Mouse (Mus musculus): Measurements from ENCODE around the gene Vsig8. TPM values are rescaled to one million over a fixed set of nuclear protein-coding genes. Genes with fewer than 3 reads are reported as not detected.

Gene Vsig8
- 0.15 TPM in 1 of 2 replicates, not detected in the other for polyA plus RNA-seq (2016; fragmentation: Nextera tagmentation; extraction: Ambion mirVana)

- Histone ChIP-seq H3K27me3 (ENCODE audit: insufficient read depth, poor library complexity, severe bottlenecking) (peaks cover 72% of the 10 kb centered on the region), H3K9me3 (no peaks in the 10 kb centered on the region), H3K36me3 (no peaks in the 10 kb centered on the region), H3K4me1 (replicated peaks) (peaks cover 20% of the 10 kb centered on the region), H3K4me3 (no peak within 1 kb of the TSS), H3K27ac (no peak within 1 kb of the TSS)
- 79% methylated on average over 11 of the region's 11 CpGs for WGBS
- DNase-seq (ENCODE audit: low spot score): no peak
Measured at GRCm38 (mm10) chr1:172555638-172556037, at the start of gene Vsig8. Gene Vsig8, plus strand, starts transcription at chr1:172555938.

DNA sequence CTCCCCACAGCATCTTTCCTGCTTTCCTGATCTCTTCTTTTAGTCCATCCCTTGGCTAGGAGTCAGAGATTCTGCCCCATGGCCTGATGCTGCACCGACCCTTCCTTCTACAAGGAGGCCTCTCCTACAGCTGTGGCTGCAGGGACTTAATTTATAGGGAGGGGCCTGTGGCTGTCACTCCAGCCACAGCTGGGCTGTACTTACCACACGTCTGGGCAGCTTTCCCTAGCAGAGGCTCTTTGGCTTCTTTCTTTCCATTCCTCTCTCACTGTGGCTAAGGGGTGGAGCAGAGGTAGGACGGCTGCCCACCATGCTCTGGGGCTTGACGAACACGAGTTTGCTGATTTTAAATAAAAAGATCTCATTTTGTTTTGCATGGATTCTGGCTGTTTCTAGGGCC lies 48.7 kb upstream of the Vsig8 start:
- no peak for DNase-seq (ENCODE audit: low spot score)
- WGBS: 65% methylated on average over 5 of the region's 5 CpGs

DNA sequence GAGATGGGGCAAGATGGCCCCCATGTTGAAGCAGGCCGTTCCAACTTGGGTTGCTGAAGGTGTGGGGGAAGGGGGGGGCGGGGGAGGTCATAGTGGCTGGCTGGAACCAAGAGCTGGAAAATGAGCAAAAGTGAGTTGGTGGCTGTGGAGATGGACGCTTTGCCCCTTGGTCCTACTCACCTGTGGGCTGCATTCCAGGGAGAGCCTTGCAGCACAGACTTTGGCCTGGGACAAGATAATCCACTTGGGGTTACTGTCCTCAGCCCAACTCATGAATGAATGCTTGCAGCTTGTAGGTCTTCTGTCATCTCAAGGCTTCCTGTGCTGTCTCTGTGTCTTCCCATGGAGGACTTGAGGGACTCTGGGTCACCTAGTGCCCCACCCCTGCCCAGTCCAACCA lies 48.0 kb upstream of the Vsig8 start:
- Histone ChIP-seq H3K4me1 (replicated peaks) (peaks cover 44% of the 10 kb centered on the region), H3K4me3 (no peak overlapping the region), H3K36me3 (0 out of 2 replicates have a peak, but pooled peaks cover 5% of the 10 kb centered on the region), H3K27me3 (ENCODE audit: insufficient read depth, poor library complexity, severe bottlenecking) (peaks cover 52% of the 10 kb centered on the region), H3K9me3 (no peaks in the 10 kb centered on the region), H3K27ac (no peak overlapping the region)
- 94% methylated on average over 3 of the region's 3 CpGs for WGBS
- no peak for DNase-seq (ENCODE audit: low spot score)

More for the DNA sequence above, 48.7 kb upstream of the Vsig8 start:
- Histone ChIP-seq H3K27ac (no peak overlapping the region), H3K36me3 (0 out of 2 replicates have a peak, but pooled peaks cover 5% of the 10 kb centered on the region), H3K27me3 (ENCODE audit: insufficient read depth, poor library complexity, severe bottlenecking) (peaks cover 59% of the 10 kb centered on the region), H3K4me1 (replicated peaks) (peaks cover 48% of the 10 kb centered on the region), H3K9me3 (no peaks in the 10 kb centered on the region), H3K4me3 (no peak overlapping the region)

- no peak for DNase-seq (ENCODE audit: low spot score)
- Histone ChIP-seq H3K4me3 (no peak overlapping the region), H3K27ac (no peak overlapping the region), H3K36me3 (0 out of 2 replicates have a peak, but pooled peaks cover 5% of the 10 kb centered on the region), H3K27me3 (ENCODE audit: insufficient read depth, poor library complexity, severe bottlenecking) (peaks cover 48% of the 10 kb centered on the region), H3K9me3 (no peaks in the 10 kb centered on the region), H3K4me1 (replicated peaks) (peaks cover 44% of the 10 kb centered on the region)
- WGBS: 63% methylated on average over 2 of the region's 2 CpGs
Measured at GRCm38 (mm10) chr1:172508172-172508571, 47.6 kb upstream of the Vsig8 start.

DNA sequence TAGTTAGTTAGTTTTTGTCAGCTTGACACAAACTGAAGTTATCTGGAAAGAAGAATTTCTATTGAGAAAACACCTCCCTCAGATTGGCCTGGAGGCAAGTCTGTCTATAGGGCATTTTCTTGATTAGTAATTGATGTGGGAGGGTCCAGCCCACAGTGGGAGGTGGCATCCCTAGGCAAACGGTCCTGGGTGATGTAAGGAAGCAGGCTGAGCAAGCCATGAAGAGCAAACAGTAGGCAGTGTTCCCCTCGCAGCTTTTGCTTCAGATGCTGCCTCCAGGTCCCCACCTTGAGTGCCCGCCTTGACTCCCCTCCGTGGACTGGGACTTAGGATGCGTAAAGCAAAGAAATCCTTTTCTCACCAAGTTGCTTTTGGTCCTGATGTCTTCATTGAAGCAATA lies 46.5 kb upstream of the Vsig8 start:
- Histone ChIP-seq H3K4me3 (no peak overlapping the region), H3K36me3 (0 out of 2 replicates have a peak, but pooled peaks cover 5% of the 10 kb centered on the region), H3K4me1 (replicated peaks) (peaks cover 36% of the 10 kb centered on the region), H3K9me3 (no peaks in the 10 kb centered on the region), H3K27me3 (ENCODE audit: insufficient read depth, poor library complexity, severe bottlenecking) (peaks cover 38% of the 10 kb centered on the region), H3K27ac (no peak overlapping the region)
- WGBS: 78% methylated on average over 5 of the region's 5 CpGs
- DNase-seq (ENCODE audit: low spot score): no peak

- no peak for DNase-seq (ENCODE audit: low spot score)
- Histone ChIP-seq H3K36me3 (0 out of 2 replicates have a peak, but pooled peaks cover 4% of the 10 kb centered on the region), H3K27ac (no peak overlapping the region), H3K9me3 (no peaks in the 10 kb centered on the region), H3K27me3 (ENCODE audit: insufficient read depth, poor library complexity, severe bottlenecking) (peaks cover 32% of the 10 kb centered on the region), H3K4me3 (no peak overlapping the region), H3K4me1 (replicated peaks) (peaks cover 30% of the 10 kb centered on the region)
- WGBS: 46% methylated on average over 8 of the region's 8 CpGs
Measured at GRCm38 (mm10) chr1:172509983-172510382, 45.8 kb upstream of the Vsig8 start.

GRCm38 (mm10) chr1:172510421-172510972 lies 45.2 kb upstream of the Vsig8 start:
- 0 out of 2 replicates have a peak overlapping the region, but pooled peaks have one; percentile 12 for H3K27ac ChIP-seq

GRCm38 (mm10) chr1:172512962-172513361 lies 42.8 kb upstream of the Vsig8 start:
- Histone ChIP-seq H3K27ac (peak overlapping the region; percentile 64), H3K4me1 (replicated peaks) (peaks cover 30% of the 10 kb centered on the region), H3K27me3 (ENCODE audit: insufficient read depth, poor library complexity, severe bottlenecking) (peaks cover 10% of the 10 kb centered on the region; the same call in 1 of the 2 replicates), H3K36me3 (no peaks in the 10 kb centered on the region), H3K9me3 (peaks cover 6% of the 10 kb centered on the region), H3K4me3 (peak overlapping the region; percentile 24; the same call in 1 of the 2 replicates)
- WGBS: 25% methylated on average over 13 of the region's 13 CpGs
- DNase-seq (ENCODE audit: low spot score): peak; percentile 41

More at GRCm38 (mm10) chr1:172510421-172510972, 45.2 kb upstream of the Vsig8 start:
- no peaks in the 10 kb centered on the region for H3K36me3 ChIP-seq
- peaks cover 30% of the 10 kb centered on the region for H3K4me1 ChIP-seq (replicated peaks)
- no peak overlapping the region for H3K4me3 ChIP-seq
- no peak for DNase-seq (ENCODE audit: low spot score)
- H3K9me3 ChIP-seq: no peaks in the 10 kb centered on the region
- WGBS: 26% methylated on average over 13 of the region's 13 CpGs
- peaks cover 27% of the 10 kb centered on the region for H3K27me3 ChIP-seq (ENCODE audit: insufficient read depth, poor library complexity, severe bottlenecking)

DNA sequence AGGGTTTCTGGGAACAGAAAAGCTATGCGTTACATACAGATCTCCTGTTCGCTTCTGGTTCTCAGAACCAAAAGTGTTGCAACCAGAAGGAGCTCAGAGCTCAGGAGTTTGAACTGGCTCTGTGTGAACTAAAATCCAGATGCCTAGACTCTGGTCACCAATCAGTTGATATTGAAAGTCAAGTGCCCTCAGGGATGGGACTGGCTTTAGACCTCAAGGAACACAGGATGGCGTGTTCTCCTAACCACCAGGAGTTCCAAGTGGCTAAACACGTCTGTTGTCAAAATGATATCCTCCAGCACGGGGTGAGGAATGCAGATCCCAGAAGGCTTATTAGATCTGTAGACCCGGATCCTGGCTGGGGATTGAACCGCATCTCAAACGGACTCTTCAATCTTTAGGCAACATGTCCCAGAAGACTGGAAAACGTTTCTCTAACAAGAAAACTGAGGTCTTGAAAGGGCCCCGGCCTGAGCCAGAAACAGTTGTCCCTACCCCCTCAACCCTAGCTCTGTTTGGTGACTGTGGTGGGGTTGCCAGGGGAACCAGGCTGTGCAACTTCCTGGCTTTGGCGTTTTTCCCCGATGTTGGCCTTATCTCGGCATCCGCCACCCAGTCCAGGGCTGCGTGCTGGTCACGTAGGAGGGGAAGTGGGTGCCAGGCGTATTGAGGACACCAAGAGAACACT lies 42.1 kb upstream of the Vsig8 start:
- Histone ChIP-seq H3K36me3 (no peaks in the 10 kb centered on the region), H3K4me3 (0 out of 2 replicates have a peak overlapping the region, but pooled peaks have one; percentile 24), H3K27me3 (ENCODE audit: insufficient read depth, poor library complexity, severe bottlenecking) (peaks cover 10% of the 10 kb centered on the region; the same call in 1 of the 2 replicates), H3K4me1 (replicated peaks) (peaks cover 25% of the 10 kb centered on the region), H3K27ac (peak overlapping the region; percentile 64; the same call in 1 of the 2 replicates), H3K9me3 (peaks cover 8% of the 10 kb centered on the region)
- WGBS: 82% methylated on average over 17 of the region's 17 CpGs
- DNase-seq (ENCODE audit: low spot score): no peak

DNA sequence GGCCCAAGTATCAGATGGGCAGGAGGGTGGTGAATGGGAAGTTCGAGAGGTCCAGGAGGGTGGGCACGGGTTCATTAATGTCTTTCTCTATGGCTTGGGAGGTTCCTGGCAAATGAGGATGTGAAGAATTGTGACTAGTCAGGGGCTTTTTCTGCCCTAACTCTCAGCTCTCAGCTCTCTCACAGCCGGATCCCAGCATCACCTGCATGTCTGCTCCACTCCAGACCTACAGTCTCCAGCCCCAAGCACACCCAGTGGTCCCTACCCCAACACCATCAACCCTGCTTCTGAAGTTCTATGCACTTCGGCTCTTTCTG lies 41.6 kb upstream of the Vsig8 start:
- H3K4me1 ChIP-seq (replicated peaks): peaks cover 23% of the 10 kb centered on the region
- 82% methylated on average over 4 of the region's 4 CpGs for WGBS
- peaks cover 8% of the 10 kb centered on the region for H3K9me3 ChIP-seq
- H3K4me3 ChIP-seq: no peak overlapping the region
- H3K27me3 ChIP-seq (ENCODE audit: insufficient read depth, poor library complexity, severe bottlenecking): peaks cover 9% of the 10 kb centered on the region; the same call in 1 of the 2 replicates
- H3K36me3 ChIP-seq: no peaks in the 10 kb centered on the region
- no peak for DNase-seq (ENCODE audit: low spot score)
- H3K27ac ChIP-seq: 0 out of 2 replicates have a peak overlapping the region, but pooled peaks have one; percentile 1

DNA sequence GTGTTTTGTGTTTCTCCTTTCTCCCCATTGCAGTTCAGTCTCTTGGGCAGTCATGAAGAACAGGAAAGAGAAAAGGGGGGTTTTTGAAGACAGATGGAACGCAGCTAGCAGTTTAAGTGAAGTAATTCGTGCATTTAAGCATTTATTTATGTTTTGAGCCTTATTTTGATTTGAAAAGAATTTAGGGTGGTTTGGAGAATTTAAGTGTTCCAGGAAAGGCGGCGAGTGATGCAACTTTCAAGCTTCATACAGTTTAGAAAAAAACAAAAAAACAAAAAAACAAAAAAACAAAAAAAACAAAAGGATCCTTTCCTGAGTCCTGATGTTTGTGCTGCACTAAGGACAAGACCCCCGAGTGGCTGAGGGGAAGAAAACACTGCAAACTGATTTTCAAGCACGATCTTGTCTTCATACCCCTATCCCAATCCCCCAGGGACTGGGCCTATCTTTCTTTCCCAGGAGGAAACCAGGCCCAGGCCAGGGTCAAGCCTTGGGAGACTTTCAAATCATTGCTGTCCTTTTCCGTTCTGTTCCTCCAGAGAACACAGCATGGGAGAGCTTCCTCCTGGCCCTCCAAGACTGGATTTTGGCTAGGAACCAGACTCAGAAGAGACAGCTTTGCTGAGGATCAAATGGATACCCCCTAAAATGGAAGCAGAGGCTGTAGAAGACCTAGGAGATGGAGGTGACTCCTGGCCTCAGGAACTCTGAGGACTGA lies 41.0 kb upstream of the Vsig8 start:
- whole genome bisulfite sequencing: 78% methylated on average over 7 of the region's 7 CpGs
- no peak overlapping the region for H3K4me3 ChIP-seq

DNA sequence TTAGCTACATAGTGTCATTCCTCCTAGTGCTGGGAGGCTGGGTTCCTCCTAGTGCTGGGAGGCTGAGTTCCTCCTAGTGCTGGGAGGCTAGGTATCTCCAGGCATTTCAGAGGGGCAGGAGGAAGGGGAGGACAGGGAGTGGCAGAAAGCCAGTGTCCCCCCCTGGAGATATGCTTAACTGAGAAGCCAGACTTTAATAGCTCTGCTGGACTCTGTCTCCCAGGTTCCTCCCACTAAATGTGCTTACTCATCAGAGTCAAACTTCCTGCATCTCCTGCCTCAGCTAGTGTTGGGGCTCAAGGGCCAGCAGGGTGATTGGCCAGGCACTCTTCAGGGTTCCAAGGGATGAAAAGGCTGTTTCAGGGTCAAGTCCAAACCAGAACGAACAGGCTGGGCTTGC lies 40.3 kb upstream of the Vsig8 start:
- 83% methylated on average over 1 of the region's 1 CpGs for WGBS
- H3K27ac ChIP-seq: no peak overlapping the region
- peaks cover 12% of the 10 kb centered on the region; the same call in 1 of the 2 replicates for H3K27me3 ChIP-seq (ENCODE audit: insufficient read depth, poor library complexity, severe bottlenecking)
- no peaks in the 10 kb centered on the region for H3K36me3 ChIP-seq
- no peak for DNase-seq (ENCODE audit: low spot score)
- peaks cover 8% of the 10 kb centered on the region for H3K9me3 ChIP-seq
- no peak overlapping the region for H3K4me3 ChIP-seq
- H3K4me1 ChIP-seq (replicated peaks): peaks cover 26% of the 10 kb centered on the region

More for the DNA sequence above, 41.0 kb upstream of the Vsig8 start:
- H3K27me3 ChIP-seq (ENCODE audit: insufficient read depth, poor library complexity, severe bottlenecking): peaks cover 9% of the 10 kb centered on the region; the same call in 1 of the 2 replicates
- 0 out of 2 replicates have a peak overlapping the region, but pooled peaks have one; percentile 1 for H3K27ac ChIP-seq
- peaks cover 26% of the 10 kb centered on the region for H3K4me1 ChIP-seq (replicated peaks)
- peaks cover 8% of the 10 kb centered on the region for H3K9me3 ChIP-seq
- H3K36me3 ChIP-seq: no peaks in the 10 kb centered on the region
- DNase-seq (ENCODE audit: low spot score): no peak
